Mouse (Mus musculus) limb, embryonic 10.5 days (tissue): Measurements from ENCODE around the gene Rsph1. TPM values are rescaled to one million over a fixed set of nuclear protein-coding genes. Genes with fewer than 3 reads are reported as not detected.

Experiments used
- DNase-seq: peaks from one replicate; pipeline ENCODE4 v3.0.0-alpha.2; 2017; ENCODE audit warnings: low spot score
- H3K27ac ChIP-seq: fragments of 300-500 bp; sonication (generic); 2 replicates; pipeline ENCODE4 v1.5.1; 2016; ENCODE audit warnings: mild to moderate bottlenecking
- H3K27me3 ChIP-seq: fragments of 300-500 bp; sonication (generic); 2 replicates; pipeline ENCODE4 v1.6.1; 2016; ENCODE audit warnings: low read depth, mild to moderate bottlenecking; ENCODE audit not compliant: poor library complexity, severe bottlenecking
- H3K36me3 ChIP-seq: fragments of 300-500 bp; sonication (generic); 2 replicates; pipeline ENCODE4 v1.6.1; 2016; ENCODE audit warnings: mild to moderate bottlenecking, moderate library complexity
- H3K4me1 ChIP-seq: fragments of 300-500 bp; sonication (generic); 2 replicates; pipeline ENCODE4 v1.6.1; 2016
- H3K4me3 ChIP-seq: fragments of 300-500 bp; sonication (generic); 2 replicates; pipeline ENCODE4 v1.5.1; 2016; ENCODE audit warnings: mild to moderate bottlenecking, moderate library complexity
- H3K9me3 ChIP-seq: fragments of 300-500 bp; sonication (generic); replicated peaks from 2 replicates; pipeline ENCODE4 v1.6.1; 2016; ENCODE audit warnings: mild to moderate bottlenecking
- WGBS: fragments of 180-500 bp; shearing (Covaris S2); methylation state at CpG from one replicate; pipeline ENCODE4 v1.1.7; 2016; 5-methylcytosine and 5-hydroxymethylcytosine counted together
- polyA plus RNA-seq: library from polyadenylated mRNA; unstranded; fragments of >200 nt; fragmentation: Nextera tagmentation; extraction: Ambion mirVana; gene quantifications from 2 replicates; pipeline ENCODE4 v1.2.1, GENCODE M21; 2016

Rsph1 gene
- polyA plus RNA-seq, 1 experiment from 2014 or later, result 0.90 TPM

- H3K27ac ChIP-seq, result no peak overlapping the region
- DNase-seq, result no peak
- peaks cover 20% of the 10 kb centered on the region for H3K4me1 ChIP-seq
- no peaks in the 10 kb centered on the region for H3K36me3 ChIP-seq
- WGBS, result 82% methylated on average over 1 of the region's 1 CpGs
- no peak overlapping the region for H3K4me3 ChIP-seq
- H3K9me3 ChIP-seq, result no peaks in the 10 kb centered on the region
- no peaks in the 10 kb centered on the region for H3K27me3 ChIP-seq
Measured at GRCm38 (mm10) chr17:31268016-31268415, 9.2 kb downstream of the Rsph1 start.

- H3K4me3 ChIP-seq, result no peak overlapping the region
- H3K9me3 ChIP-seq, result no peaks in the 10 kb centered on the region
- peaks cover 20% of the 10 kb centered on the region for H3K4me1 ChIP-seq
- H3K27ac ChIP-seq, result no peak overlapping the region
- H3K27me3 ChIP-seq, result no peaks in the 10 kb centered on the region
- 84% methylated on average over 6 of the region's 6 CpGs for WGBS
- no peak for DNase-seq
- no peaks in the 10 kb centered on the region for H3K36me3 ChIP-seq
Measured at GRCm38 (mm10) chr17:31267603-31268002, 9.6 kb downstream of the Rsph1 start.

GRCm38 (mm10) chr17:31267138-31267537 lies 10.0 kb downstream of the Rsph1 start:
- H3K4me1 ChIP-seq, result peaks cover 20% of the 10 kb centered on the region

GRCm38 (mm10) chr17:31266321-31266950 lies 10.7 kb downstream of the Rsph1 start:
- Histone ChIP-seq H3K27ac (no peak overlapping the region), H3K27me3 (no peaks in the 10 kb centered on the region), H3K4me3 (no peak overlapping the region), H3K36me3 (no peaks in the 10 kb centered on the region), H3K4me1 (peaks cover 20% of the 10 kb centered on the region), H3K9me3 (no peaks in the 10 kb centered on the region)
- no peak for DNase-seq
- 70% methylated on average over 7 of the region's 7 CpGs for WGBS

More at GRCm38 (mm10) chr17:31267138-31267537, 10.0 kb downstream of the Rsph1 start:
- no peaks in the 10 kb centered on the region for H3K9me3 ChIP-seq
- no peaks in the 10 kb centered on the region for H3K36me3 ChIP-seq
- no peaks in the 10 kb centered on the region for H3K27me3 ChIP-seq
- H3K27ac ChIP-seq, result no peak overlapping the region
- no peak overlapping the region for H3K4me3 ChIP-seq
- no peak for DNase-seq
- 83% methylated on average over 4 of the region's 4 CpGs for WGBS

GRCm38 (mm10) chr17:31265831-31266230 lies 11.4 kb downstream of the Rsph1 start:
- 85% methylated on average over 9 of the region's 9 CpGs for WGBS
- no peak overlapping the region for H3K4me3 ChIP-seq
- peaks cover 20% of the 10 kb centered on the region for H3K4me1 ChIP-seq
- no peaks in the 10 kb centered on the region for H3K9me3 ChIP-seq
- DNase-seq, result no peak
- no peaks in the 10 kb centered on the region for H3K36me3 ChIP-seq
- H3K27me3 ChIP-seq, result no peaks in the 10 kb centered on the region
- no peak overlapping the region for H3K27ac ChIP-seq

GRCm38 (mm10) chr17:31265171-31265572 lies 12.0 kb downstream of the Rsph1 start:
- no peak overlapping the region for H3K27ac ChIP-seq
- 12% methylated on average over 3 of the region's 3 CpGs for WGBS
- no peak overlapping the region for H3K4me3 ChIP-seq
- H3K4me1 ChIP-seq, result peaks cover 20% of the 10 kb centered on the region
- H3K36me3 ChIP-seq, result no peaks in the 10 kb centered on the region
- no peak for DNase-seq
- H3K27me3 ChIP-seq, result no peaks in the 10 kb centered on the region
- H3K9me3 ChIP-seq, result no peaks in the 10 kb centered on the region

GRCm38 (mm10) chr17:31264372-31264771 lies 12.8 kb downstream of the Rsph1 start:
- no peak overlapping the region for H3K4me3 ChIP-seq
- peak overlapping the region; percentile 56 for H3K27ac ChIP-seq
- no peaks in the 10 kb centered on the region for H3K36me3 ChIP-seq
- peaks cover 20% of the 10 kb centered on the region for H3K4me1 ChIP-seq
- WGBS, result 54% methylated on average over 6 of the region's 6 CpGs
- DNase-seq, result no peak
- no peaks in the 10 kb centered on the region for H3K9me3 ChIP-seq
- H3K27me3 ChIP-seq, result no peaks in the 10 kb centered on the region

- no peaks in the 10 kb centered on the region for H3K9me3 ChIP-seq
- no peak for DNase-seq
- H3K36me3 ChIP-seq, result no peaks in the 10 kb centered on the region
- H3K4me1 ChIP-seq, result peaks cover 25% of the 10 kb centered on the region
- H3K27ac ChIP-seq, result no peak overlapping the region
- no peaks in the 10 kb centered on the region for H3K27me3 ChIP-seq
- H3K4me3 ChIP-seq, result no peak overlapping the region
- 93% methylated on average over 5 of the region's 5 CpGs for WGBS
Measured at GRCm38 (mm10) chr17:31263770-31264169, 13.4 kb downstream of the Rsph1 start.

GRCm38 (mm10) chr17:31262715-31263114 lies 14.5 kb downstream of the Rsph1 start:
- H3K4me1 ChIP-seq, result peaks cover 25% of the 10 kb centered on the region
- DNase-seq, result no peak

GRCm38 (mm10) chr17:31261352-31261751 lies 15.8 kb downstream of the Rsph1 start:
- no peak overlapping the region for H3K4me3 ChIP-seq
- H3K4me1 ChIP-seq, result peaks cover 25% of the 10 kb centered on the region
- no peak for DNase-seq
- no peaks in the 10 kb centered on the region for H3K9me3 ChIP-seq
- 91% methylated on average over 6 of the region's 6 CpGs for WGBS
- H3K27ac ChIP-seq, result no peak overlapping the region
- H3K36me3 ChIP-seq, result no peaks in the 10 kb centered on the region
- H3K27me3 ChIP-seq, result no peaks in the 10 kb centered on the region

More at GRCm38 (mm10) chr17:31262715-31263114, 14.5 kb downstream of the Rsph1 start:
- 79% methylated on average over 5 of the region's 5 CpGs for WGBS
- Histone ChIP-seq H3K4me3 (no peak overlapping the region), H3K27ac (no peak overlapping the region), H3K36me3 (no peaks in the 10 kb centered on the region), H3K27me3 (no peaks in the 10 kb centered on the region), H3K9me3 (no peaks in the 10 kb centered on the region)

GRCm38 (mm10) chr17:31260430-31260829 lies 16.8 kb downstream of the Rsph1 start:
- no peaks in the 10 kb centered on the region for H3K9me3 ChIP-seq
- no peaks in the 10 kb centered on the region for H3K27me3 ChIP-seq
- H3K4me1 ChIP-seq, result peaks cover 20% of the 10 kb centered on the region
- WGBS, result 83% methylated on average over 7 of the region's 7 CpGs
- H3K27ac ChIP-seq, result no peak overlapping the region
- no peak for DNase-seq
- no peak overlapping the region for H3K4me3 ChIP-seq
- H3K36me3 ChIP-seq, result no peaks in the 10 kb centered on the region

- no peaks in the 10 kb centered on the region for H3K27me3 ChIP-seq
- DNase-seq, result no peak
- no peaks in the 10 kb centered on the region for H3K36me3 ChIP-seq
- peaks cover 14% of the 10 kb centered on the region for H3K4me1 ChIP-seq
- H3K27ac ChIP-seq, result no peak overlapping the region
- no peak overlapping the region for H3K4me3 ChIP-seq
- H3K9me3 ChIP-seq, result no peaks in the 10 kb centered on the region
- 75% methylated on average over 4 of the region's 4 CpGs for WGBS
Measured at GRCm38 (mm10) chr17:31259825-31260224, 17.4 kb downstream of the Rsph1 start.

- H3K27ac ChIP-seq, result no peak overlapping the region
- H3K4me3 ChIP-seq, result no peak overlapping the region
- H3K4me1 ChIP-seq, result peaks cover 12% of the 10 kb centered on the region; the same call in 1 of the 2 replicates
- no peak for DNase-seq
- no peaks in the 10 kb centered on the region for H3K27me3 ChIP-seq
- WGBS, result 87% methylated on average over 4 of the region's 4 CpGs
- H3K36me3 ChIP-seq, result no peaks in the 10 kb centered on the region
- no peaks in the 10 kb centered on the region for H3K9me3 ChIP-seq
Measured at GRCm38 (mm10) chr17:31259145-31259544, 18.0 kb downstream of the Rsph1 start.
